Mouse (Mus musculus): Measurements from ENCODE around the gene Cxcl16. TPM values are rescaled to one million over a fixed set of nuclear protein-coding genes. Genes with fewer than 3 reads are reported as not detected.

Gene Cxcl16
- polyA plus RNA-seq, 1 experiment = 3.9 TPM

DNA sequence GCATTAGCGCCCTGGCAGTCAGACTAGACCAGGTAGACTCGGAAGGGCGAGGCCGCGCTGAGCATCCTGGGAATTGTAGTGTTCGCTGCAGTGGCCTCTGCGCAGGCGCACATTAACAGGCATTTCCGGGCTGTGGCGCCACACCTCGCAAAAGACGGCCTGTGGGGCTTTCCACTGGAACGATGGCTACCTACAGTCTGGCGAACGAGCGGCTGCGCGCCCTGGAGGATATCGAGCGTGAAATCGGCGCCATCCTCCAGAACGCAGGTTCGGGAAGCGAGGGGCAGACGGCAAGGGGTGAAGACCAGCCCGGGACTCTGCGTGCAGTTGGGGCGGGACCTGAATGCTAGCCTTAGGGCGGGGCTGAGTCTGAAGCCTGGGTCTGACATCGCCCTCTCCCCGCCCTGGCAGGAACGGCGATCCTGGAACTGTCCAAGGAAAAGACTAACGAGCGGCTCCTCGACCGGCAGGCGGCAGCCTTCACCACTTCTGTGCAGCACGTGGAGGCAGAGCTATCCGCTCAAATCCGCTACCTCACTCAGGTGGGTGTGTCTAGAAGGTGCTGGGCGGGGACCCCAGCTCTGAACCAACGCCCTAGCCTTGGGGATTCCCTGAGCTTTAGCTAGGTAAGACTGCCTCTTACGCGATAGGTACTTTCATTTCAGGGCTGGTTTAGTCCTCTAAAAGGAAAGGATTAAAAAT is 7.8 kb downstream of the Cxcl16 start, which contains the start of gene Med11:
TSS of gene Med11 (plus strand) at position 123 of the 702 bp plus-strand sequence.
- H3K27ac ChIP-seq (ENCODE audit: control insufficient read depth, insufficient read depth, low read depth, low read length) = peak within 1 kb of the TSS; percentile 98
- H3K27me3 ChIP-seq (ENCODE audit: control insufficient read depth, insufficient read depth, low read length) = no peaks in the 10 kb centered on the region
- H3K4me1 ChIP-seq (ENCODE audit: control insufficient read depth, insufficient read depth, low read length) = peaks cover 5% of the 10 kb centered on the region; the same call in 1 of the 2 replicates
- peaks cover 1% of the 10 kb centered on the region for H3K36me3 ChIP-seq (ENCODE audit: control insufficient read depth, insufficient read depth, low read length)
- peak; percentile 73; the same call in 1 of the 2 replicates for TF ChIP-seq CTCF (IDR thresholded peaks at IDR 0.05; ENCODE audit: control insufficient read depth, insufficient read depth, insufficient replicate concordance, low read depth, low read length)
- peak; percentile 86 for TF ChIP-seq POLR2A (IDR thresholded peaks at IDR 0.05; ENCODE audit: control insufficient read depth, low read depth, low read length)
- peak within 1 kb of the TSS; percentile 97 for H3K4me3 ChIP-seq (ENCODE audit: control insufficient read depth, low read depth, low read length)

DNA sequence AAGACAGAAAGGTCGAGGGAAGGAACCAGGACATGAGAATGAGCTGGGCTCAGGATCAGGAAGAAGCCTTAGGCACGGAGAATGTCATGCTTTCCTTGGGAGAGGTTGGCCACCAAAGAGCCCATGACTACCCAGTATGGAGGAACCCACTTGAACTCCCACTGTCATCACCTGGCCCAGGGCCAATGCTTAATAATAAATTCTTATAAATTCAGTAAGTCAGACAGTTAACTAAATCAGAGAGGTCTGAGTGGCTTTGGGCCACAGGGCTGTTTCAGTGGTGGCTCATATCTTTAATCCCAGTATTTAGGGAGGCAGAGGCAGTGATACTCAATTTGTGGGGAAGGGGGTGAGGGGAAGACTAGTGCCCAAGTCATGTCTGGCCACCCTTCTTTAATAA is 8.9 kb downstream of the Cxcl16 start:
- no peak for TF ChIP-seq POLR2A (IDR thresholded peaks at IDR 0.05; ENCODE audit: control insufficient read depth, low read depth, low read length)
- no peak for TF ChIP-seq CTCF (IDR thresholded peaks at IDR 0.05; ENCODE audit: control insufficient read depth, insufficient read depth, insufficient replicate concordance, low read depth, low read length)
- Histone ChIP-seq H3K27me3 (ENCODE audit: control insufficient read depth, insufficient read depth, low read length) (no peaks in the 10 kb centered on the region), H3K4me1 (ENCODE audit: control insufficient read depth, insufficient read depth, low read length) (peaks cover 5% of the 10 kb centered on the region; the same call in 1 of the 2 replicates), H3K27ac (ENCODE audit: control insufficient read depth, insufficient read depth, low read depth, low read length) (no peak overlapping the region), H3K4me3 (ENCODE audit: control insufficient read depth, low read depth, low read length) (no peak overlapping the region), H3K36me3 (ENCODE audit: control insufficient read depth, insufficient read depth, low read length) (peaks cover 1% of the 10 kb centered on the region)

DNA sequence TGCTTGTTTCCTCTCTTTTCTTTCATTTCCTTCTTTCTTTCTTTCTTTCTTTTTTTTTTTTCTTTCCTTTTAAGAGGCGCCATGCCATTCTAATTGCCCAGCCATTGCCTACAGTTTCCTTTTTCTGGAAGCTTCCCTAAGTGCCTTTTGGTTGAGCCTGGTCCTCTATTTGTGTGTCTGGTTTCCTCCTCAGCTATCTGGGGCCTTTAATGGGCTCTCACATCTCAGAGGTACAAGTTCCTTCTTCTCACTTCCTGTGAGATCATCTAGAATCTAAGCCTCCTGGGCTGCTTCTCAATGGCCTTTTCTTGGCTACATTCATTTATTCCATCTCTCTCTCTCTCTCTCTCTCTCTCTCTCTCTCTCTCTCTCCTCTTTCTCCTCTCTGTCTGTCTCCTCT is 12.4 kb downstream of the Cxcl16 start:
- no peak overlapping the region for H3K27ac ChIP-seq (ENCODE audit: control insufficient read depth, insufficient read depth, low read depth, low read length)
- no peak for TF ChIP-seq CTCF (IDR thresholded peaks at IDR 0.05; ENCODE audit: control insufficient read depth, insufficient read depth, insufficient replicate concordance, low read depth, low read length)
- H3K4me1 ChIP-seq (ENCODE audit: control insufficient read depth, insufficient read depth, low read length) = peaks cover 5% of the 10 kb centered on the region; the same call in 1 of the 2 replicates
- no peaks in the 10 kb centered on the region for H3K36me3 ChIP-seq (ENCODE audit: control insufficient read depth, insufficient read depth, low read length)
- no peaks in the 10 kb centered on the region for H3K27me3 ChIP-seq (ENCODE audit: control insufficient read depth, insufficient read depth, low read length)
- no peak overlapping the region for H3K4me3 ChIP-seq (ENCODE audit: control insufficient read depth, low read depth, low read length)

DNA sequence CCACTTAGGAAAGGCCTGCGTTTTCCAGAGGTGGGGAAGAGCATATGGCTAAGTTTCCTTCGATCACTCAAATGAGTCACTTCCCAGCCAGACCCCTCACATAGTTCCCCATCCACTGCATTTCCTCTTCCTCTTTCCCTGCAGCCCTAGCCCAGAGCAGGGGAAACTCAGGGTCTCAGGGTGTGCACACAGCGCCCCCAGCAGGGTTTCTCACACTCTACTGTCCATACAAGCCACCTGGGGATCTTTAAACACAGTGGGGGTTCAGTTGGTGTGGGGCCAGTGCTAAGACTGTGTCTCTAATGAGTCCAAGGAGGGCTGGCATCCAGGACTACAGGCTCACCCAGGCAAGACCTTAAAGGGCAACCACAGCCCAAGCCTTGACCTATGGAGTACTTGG is 13.0 kb downstream of the Cxcl16 start:
- no peaks in the 10 kb centered on the region for H3K36me3 ChIP-seq (ENCODE audit: control insufficient read depth, insufficient read depth, low read length)
- H3K27me3 ChIP-seq (ENCODE audit: control insufficient read depth, insufficient read depth, low read length) = no peaks in the 10 kb centered on the region
- H3K4me1 ChIP-seq (ENCODE audit: control insufficient read depth, insufficient read depth, low read length) = peaks cover 5% of the 10 kb centered on the region; the same call in 1 of the 2 replicates
- no peak overlapping the region for H3K27ac ChIP-seq (ENCODE audit: control insufficient read depth, insufficient read depth, low read depth, low read length)
- TF ChIP-seq CTCF (IDR thresholded peaks at IDR 0.05; ENCODE audit: control insufficient read depth, insufficient read depth, insufficient replicate concordance, low read depth, low read length) (no peak), POLR2A (IDR thresholded peaks at IDR 0.05; ENCODE audit: control insufficient read depth, low read depth, low read length) (no peak)
- no peak overlapping the region for H3K4me3 ChIP-seq (ENCODE audit: control insufficient read depth, low read depth, low read length)

DNA sequence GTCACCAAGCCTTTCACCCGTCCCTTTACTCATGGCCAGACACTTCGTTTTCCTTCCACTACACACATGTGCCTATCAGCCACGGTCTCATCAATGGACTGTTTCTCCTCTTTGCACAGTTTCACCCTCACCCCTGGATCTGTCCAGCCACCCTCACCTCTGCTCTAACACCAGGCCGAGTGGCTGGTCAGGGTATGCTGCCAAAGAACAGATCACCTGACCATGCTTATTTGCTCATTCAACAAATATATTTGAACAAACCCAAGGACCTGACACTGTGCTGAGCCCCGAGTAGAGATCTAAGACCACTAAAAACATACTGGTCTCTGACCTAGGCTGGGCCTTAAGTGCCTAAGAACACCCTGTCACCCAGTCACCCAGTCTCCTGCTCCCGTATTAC is 15.1 kb downstream of the Cxcl16 start:
- TF ChIP-seq CTCF (IDR thresholded peaks at IDR 0.05; ENCODE audit: control insufficient read depth, insufficient read depth, insufficient replicate concordance, low read depth, low read length) = no peak
- no peak for TF ChIP-seq POLR2A (IDR thresholded peaks at IDR 0.05; ENCODE audit: control insufficient read depth, low read depth, low read length)
- Histone ChIP-seq H3K27me3 (ENCODE audit: control insufficient read depth, insufficient read depth, low read length) (no peaks in the 10 kb centered on the region), H3K27ac (ENCODE audit: control insufficient read depth, insufficient read depth, low read depth, low read length) (no peak overlapping the region), H3K36me3 (ENCODE audit: control insufficient read depth, insufficient read depth, low read length) (no peaks in the 10 kb centered on the region), H3K4me1 (ENCODE audit: control insufficient read depth, insufficient read depth, low read length) (no peaks in the 10 kb centered on the region), H3K4me3 (ENCODE audit: control insufficient read depth, low read depth, low read length) (no peak overlapping the region)

DNA sequence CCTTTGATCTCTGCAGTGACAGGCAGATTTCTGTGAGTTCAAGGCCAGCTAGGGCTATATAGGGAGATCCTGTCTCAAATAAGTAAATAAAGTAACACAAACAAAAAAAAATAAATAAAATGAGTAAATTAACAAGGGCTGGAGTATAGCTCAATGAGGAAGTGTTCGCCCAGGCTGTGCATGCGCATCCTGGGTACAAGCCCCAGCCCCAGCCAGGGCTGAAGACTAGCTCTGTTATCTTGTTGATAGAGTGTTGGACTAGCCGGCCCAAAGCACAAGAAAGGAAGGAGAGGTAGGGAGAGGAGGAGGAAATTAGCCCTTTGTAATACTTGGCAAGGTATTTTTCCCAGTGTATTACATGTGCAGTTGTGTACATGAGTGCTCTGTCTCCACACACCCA is 15.8 kb downstream of the Cxcl16 start:
- Histone ChIP-seq H3K27ac (ENCODE audit: control insufficient read depth, insufficient read depth, low read depth, low read length) (no peak overlapping the region), H3K4me1 (ENCODE audit: control insufficient read depth, insufficient read depth, low read length) (no peaks in the 10 kb centered on the region), H3K27me3 (ENCODE audit: control insufficient read depth, insufficient read depth, low read length) (no peaks in the 10 kb centered on the region), H3K36me3 (ENCODE audit: control insufficient read depth, insufficient read depth, low read length) (no peaks in the 10 kb centered on the region), H3K4me3 (ENCODE audit: control insufficient read depth, low read depth, low read length) (no peak overlapping the region)
- TF ChIP-seq CTCF (IDR thresholded peaks at IDR 0.05; ENCODE audit: control insufficient read depth, insufficient read depth, insufficient replicate concordance, low read depth, low read length) = no peak

DNA sequence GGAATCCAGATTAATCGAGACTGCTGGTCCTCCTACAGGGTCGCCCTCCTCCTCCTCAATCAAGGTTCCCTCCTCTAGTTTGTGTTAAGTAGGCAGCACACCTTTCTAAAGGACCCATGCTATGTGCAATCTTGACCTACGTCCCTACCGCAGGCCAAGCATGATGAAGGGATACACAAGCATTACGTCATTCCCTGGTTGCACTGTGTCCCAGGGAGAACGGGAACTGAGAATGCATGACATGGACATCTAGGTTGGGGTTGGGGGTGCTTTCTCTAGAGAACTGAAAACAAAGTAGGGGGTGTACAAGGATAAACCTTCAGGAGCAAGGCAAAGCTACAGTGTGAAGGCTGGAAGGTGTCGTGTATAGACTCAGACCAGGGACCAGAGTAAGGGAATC is 17.9 kb downstream of the Cxcl16 start:
- no peak overlapping the region for H3K4me3 ChIP-seq (ENCODE audit: control insufficient read depth, low read depth, low read length)
- no peak overlapping the region for H3K27ac ChIP-seq (ENCODE audit: control insufficient read depth, insufficient read depth, low read depth, low read length)
- H3K4me1 ChIP-seq (ENCODE audit: control insufficient read depth, insufficient read depth, low read length) = no peaks in the 10 kb centered on the region; the same call in 1 of the 2 replicates
- no peaks in the 10 kb centered on the region for H3K27me3 ChIP-seq (ENCODE audit: control insufficient read depth, insufficient read depth, low read length)
- TF ChIP-seq CTCF (IDR thresholded peaks at IDR 0.05; ENCODE audit: control insufficient read depth, insufficient read depth, insufficient replicate concordance, low read depth, low read length) (no peak), POLR2A (IDR thresholded peaks at IDR 0.05; ENCODE audit: control insufficient read depth, low read depth, low read length) (no peak)
- H3K36me3 ChIP-seq (ENCODE audit: control insufficient read depth, insufficient read depth, low read length) = no peaks in the 10 kb centered on the region

All from testis, adult 2 months (tissue).